Mouse (Mus musculus) lung, postnatal 10 days (tissue): ENCODE measurements around the gene Mbd3.
"Not testable (repeated sequence)": the region's sequence is repeated elsewhere in the genome, so short reads cannot be mapped to it uniquely, and the experiment has no call there.

ENCODE experiments used
- DNase-seq: peaks from one replicate; pipeline ENCODE4 v3.0.0; 2021

Gene Mbd3

GRCm38 (mm10) chr10:80367954-80368353 is 31.4 kb downstream of the Mbd3 start:
- DNase-seq: no peak

DNA sequence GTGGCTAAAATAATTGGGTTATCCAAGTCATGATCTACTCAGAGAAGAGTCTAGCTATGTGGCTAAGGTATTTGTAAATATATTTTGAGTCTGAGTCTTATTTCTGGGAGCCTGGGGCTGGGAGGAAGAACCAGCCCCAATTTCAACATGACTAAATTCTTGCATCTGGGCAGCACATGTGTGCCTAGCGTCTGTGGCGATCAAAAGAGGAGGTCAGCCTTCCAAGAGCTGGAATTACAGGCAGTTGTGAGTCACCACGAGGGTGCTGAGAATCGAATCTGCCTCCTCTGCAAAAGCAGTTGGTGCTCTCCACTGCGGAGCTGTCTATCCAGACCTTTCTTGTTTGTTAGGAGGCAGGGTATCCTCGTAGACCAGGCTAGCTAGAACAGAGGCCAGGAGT is 33.6 kb downstream of the Mbd3 start:
- DNase-seq: no peak

DNA sequence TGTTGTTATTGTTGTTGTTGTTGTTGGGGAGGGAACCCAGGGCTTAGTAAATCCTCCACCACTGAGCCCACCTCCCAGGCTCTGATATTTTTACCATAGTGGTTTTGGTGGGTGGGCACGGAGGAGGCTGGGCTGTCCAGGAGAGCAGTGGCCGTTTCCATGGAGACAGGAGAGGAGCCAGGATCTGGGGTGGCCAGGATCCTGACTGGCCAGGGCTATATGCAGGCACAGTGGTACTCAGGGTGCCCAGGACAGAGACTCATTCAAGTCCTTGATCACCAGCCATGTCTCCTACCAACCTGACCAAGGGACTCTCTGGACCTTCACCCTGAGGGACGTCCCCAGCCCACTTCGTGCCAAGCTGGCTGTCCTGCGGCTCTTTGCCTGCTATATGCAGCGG is 35.6 kb downstream of the Mbd3 start:
- DNase-seq: no peak

DNA sequence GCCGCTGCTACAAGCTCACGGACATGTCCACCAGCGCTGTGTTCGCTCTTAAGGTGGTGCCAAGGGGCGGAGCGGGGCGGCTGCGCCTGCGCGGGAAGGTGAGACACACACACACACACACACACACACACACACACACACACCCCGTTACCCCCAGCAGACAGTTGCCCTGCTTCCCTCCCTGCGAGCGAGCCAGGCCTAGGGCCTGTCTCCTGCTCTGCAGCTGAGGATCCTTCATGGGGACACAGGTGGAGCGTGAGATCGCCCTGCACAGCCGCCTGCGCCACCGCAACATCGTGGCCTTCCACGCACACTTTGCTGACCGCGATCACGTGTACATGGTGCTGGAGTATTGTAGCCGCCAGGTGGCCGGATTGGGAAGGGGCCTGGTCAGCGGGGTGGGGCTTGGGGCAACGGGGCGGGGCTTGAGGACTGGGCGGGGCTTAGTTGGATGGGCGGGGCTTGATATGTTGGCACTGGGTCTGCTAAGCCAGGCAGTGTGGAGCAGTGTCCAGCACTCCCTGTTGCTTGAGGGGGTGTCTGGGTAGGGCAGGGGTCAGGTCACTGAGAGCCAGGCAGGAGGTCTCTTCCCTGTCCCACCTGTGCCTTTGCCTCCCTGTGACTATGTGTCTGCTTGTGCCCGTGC is 41.2 kb downstream of the Mbd3 start:
- DNase-seq: peak; percentile 48

DNA sequence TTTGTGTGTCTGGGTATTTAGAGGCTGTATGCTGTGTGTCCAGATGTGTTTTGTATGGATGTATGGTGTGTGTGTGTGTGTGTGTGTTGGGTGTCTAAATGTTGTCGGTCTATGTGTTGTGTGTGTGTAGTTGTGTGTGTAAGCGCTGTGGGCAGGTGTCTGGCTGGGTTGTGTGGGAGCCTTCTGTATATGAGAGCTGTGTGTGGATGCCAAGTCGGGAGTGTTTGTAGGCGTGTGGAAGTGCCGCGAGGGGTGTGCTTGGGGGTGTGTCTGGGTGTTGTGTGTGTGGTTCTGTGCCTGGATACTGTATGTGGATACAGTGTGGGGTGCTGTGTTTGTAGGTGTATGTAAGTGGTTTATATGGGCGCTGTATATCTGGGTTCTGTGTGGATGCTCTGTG is 42.0 kb downstream of the Mbd3 start:
- no peak for DNase-seq

DNA sequence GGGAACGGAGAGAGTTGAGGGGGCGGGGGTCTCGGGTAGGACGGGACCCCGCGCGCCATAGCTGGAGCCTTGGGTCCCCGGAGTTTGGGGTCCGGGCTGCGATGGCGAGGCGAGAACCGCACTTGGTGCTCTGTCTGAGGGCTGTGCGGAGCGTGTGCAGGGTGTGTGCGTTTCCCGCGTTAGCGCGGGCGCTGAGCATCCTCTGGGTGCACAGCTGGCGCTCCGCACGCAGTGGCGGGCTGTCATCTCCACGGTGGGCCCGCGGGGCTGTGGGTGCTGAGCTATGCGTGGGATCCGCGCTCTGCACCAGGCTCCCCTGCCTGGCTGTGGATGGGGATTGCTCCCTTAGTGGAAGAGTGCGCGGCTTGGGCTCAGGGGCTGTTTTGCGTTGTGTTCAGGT is 42.6 kb downstream of the Mbd3 start:
- DNase-seq: no peak

GRCm38 (mm10) chr10:80356001-80356682 is 43.2 kb downstream of the Mbd3 start, which contains the start of gene Plk5:
Plk5 (plus strand) TSS chr10:80356459.
- no peak for DNase-seq

DNA sequence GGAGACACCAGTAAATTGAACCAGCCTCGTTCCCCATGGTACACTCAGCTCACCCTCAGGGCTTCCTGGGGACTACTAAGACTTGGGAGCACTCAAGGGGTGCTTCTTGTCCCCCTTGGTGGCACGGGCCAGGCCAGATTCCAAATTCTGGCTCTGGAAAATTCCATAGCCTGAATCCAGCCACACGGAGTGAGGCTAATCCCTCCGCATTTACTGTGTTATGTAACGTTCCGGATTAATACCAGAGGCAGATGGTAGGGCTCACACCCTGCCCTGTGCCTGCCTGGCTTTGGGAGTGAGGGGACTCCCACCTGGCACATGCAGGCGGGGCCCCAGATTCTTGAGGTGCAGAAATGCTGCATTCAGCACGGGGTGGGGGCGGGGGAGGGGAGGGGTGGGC is 43.9 kb downstream of the Mbd3 start:
- no peak for DNase-seq

GRCm38 (mm10) chr10:80352727-80353126 is 46.6 kb downstream of the Mbd3 start:
- no peak for DNase-seq

GRCm38 (mm10) chr10:80351896-80352295 is 47.5 kb downstream of the Mbd3 start:
- DNase-seq: peak; percentile 45

- peak; percentile 93 for DNase-seq
Observed at GRCm38 (mm10) chr10:80350292-80350691, 49.1 kb downstream of the Mbd3 start.

DNA sequence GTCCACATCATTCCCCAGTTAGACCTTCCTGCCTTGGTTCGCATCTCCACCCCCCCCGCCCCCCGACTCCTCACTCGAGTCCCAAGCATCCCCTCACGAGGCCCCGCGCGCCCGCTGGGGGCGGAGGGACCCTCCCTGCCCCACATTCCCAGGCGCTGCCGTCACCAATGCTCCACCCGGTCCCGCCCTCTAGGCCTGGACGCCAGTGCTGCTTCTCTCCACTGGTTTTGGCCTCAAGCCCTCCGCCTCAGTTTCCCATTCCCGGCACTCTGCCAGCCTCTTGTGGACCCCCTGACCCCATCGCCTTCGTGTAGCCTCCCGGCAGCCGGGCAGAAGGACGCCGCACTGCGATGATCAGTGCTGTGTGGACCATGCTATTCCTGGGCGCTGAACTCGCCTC is 50.4 kb downstream of the Mbd3 start:
- DNase-seq: peak; percentile 54

GRCm38 (mm10) chr10:80348244-80348781 is 51.0 kb downstream of the Mbd3 start, which contains the start of gene Adamtsl5:
Adamtsl5 (minus strand) TSS chr10:80348412.
- DNase-seq: peak; percentile 71

DNA sequence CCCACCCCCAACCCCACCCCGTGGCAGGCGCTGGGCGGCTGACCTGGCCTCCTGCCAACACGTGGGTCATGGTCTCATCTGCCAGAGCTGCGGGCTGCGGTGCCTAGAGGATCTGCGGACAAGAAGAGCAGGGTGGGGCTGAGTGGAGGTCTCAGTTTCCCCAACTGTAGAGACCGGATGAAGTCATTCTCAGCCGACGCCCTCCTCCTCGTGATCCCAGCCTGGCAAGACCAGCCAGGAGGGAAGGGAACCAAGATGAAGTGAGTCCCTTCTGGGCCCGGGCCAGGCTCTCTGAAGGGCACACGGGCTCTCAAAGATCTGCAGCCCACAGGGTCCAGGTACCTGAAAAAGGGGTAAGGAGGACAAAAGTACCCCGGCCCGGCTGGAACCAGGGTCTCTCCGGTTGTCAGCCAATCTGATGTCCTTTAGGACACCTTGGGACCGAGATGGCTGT is 51.8 kb downstream of the Mbd3 start:
- DNase-seq: peak; percentile 35

DNA sequence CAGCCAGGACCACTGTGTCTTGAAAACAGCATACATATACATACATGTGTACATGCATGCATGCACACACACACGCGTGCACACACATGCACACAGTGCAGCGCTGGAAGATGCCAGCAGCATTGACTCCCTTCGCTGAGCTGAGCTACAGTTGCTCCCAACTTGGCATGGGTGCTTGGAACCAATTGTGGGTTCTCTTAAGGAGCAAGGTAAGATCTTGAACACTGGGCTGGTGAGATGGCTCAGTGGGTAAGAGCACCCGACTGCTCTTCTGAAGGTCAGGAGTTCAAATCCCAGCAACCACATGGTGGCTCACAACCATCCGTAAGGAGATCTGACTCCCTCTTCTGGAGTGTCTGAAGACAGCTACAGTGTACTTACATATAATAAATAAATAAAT is 53.4 kb downstream of the Mbd3 start:
- not testable (repeated sequence) for DNase-seq

DNA sequence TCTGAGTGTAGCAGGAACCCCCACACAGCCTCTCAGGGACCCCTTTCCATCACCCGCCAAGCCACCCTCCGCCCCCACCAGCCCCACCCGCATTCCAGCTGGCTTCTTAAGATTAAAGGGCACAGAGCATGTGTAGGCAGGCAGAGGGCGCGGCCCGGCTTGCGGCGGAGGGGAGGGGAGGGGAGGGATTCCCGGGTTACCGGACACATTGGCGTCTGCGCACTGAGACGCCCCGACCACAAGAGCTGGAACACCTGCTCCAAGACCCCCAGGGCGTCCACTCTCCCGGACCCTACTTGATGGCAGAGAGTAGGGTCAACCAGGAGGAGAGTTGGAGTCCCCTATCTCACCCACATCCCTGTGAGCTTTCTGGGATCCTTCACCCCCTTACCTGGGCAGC is 54.2 kb downstream of the Mbd3 start:
- DNase-seq: peak; percentile 49

DNA sequence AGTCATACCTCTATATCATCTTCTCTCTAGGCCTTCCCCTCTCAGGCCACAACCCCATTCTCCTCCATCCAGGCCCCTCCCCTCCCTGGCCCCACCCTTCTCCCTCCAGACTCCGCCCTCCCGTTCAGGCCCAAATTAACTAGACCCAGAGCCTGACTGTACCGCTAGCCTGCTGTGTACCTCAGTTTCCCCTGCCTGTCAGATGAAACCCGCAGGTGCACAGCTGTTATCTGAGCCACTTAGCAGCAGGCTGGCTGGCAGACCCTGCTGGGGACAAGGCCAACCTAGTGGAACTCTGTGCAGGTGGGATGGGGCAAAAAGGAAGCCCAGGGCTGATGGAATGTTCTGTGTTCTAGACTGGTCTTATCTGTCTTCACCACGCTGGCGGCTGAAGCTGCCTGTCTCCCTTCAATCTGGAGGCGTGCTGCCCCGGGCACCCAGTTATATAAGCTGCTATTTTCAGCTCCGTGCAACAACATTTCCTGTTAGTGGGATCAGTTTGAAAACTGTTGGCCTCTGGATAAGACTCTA is 55.2 kb downstream of the Mbd3 start:
- DNase-seq: peak; percentile 45

GRCm38 (mm10) chr10:80343425-80343895 is 55.9 kb downstream of the Mbd3 start:
- DNase-seq: no peak

DNA sequence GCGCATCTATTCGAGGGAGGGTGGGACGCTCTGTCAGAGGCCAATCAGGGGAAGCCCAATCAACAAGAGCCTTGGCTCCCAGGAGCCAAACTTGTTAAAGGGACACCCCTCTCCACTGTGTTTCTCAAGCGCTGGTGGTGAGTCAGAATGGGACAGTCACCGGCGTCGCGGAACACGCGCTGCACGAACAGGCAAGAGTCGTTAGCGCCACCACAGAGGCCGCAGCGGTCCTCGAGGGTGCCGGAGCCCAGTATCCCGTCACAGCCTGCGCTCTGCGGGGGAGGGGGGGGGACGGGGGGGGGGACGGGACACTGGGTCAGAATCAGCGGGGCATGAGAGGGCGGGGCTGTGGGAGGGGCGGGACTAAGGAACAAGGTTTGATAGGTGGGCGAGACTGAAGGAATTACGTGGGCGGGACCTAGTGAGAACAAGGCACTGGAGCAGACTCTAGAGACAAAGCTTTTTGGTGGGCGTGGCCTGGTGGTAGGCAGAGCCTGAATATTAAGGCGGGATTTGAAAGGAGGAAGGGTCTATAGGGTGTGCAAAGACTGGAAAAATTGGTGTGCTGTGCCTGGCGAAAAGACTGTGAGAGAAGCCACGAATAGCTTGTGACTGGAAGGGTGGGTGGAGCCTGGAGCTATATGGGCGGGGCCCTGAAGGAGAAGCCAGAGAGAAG is 56.5 kb downstream of the Mbd3 start:
- peak; percentile 84 for DNase-seq
